Comparison of ENCODE assay signal across 20 mouse cellular contexts in the genomic region with DNA sequence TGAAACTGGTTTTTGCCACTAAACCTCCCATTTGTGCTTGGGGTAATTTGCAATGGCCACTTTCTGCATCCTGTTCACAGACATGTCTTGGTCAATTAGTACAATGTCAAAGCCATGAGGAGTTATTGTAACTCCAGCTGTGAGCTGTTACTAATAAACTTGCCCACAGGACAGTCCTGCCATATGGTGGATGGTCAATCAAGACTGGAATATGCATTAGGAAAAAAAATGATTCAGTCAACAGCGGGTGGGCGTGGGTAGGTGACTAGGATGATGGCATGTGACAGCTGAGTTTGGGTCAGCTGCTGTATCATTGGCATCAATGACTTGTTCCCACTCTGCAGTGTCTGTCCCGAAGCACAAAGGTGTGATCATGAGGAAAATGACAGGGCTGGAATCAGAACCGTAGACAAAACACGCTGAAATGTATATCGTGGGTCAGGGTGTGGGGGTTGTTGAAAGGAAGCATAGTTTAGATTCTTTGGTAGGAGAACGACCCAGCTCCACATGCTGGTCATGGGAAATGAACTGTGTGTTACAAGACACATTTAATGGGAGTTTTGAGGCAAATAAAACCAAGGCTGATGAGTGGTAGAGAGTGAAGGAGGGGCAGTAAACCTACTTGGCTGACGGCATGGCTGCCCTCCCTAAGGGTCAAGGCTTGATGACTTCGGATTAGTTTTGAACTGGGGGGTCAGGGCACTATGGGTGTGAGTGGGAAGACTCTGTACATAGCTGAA.
DNase-seq lines count a peak whose midpoint lies in the region; ATAC-seq lines count a peak whose summit lies in the region.
"Had no signal": no experiment of that assay in that cellular context is flagged by ENCODE, and none has a peak within 500 bp of the region (broad histone marks: within the 10 kb centered on the region; RNA-seq: fewer than 3 reads in every experiment).

No protein-coding gene starts in this region.

- H3K36me3 ChIP-seq in embryonic facial prominence, embryonic 11.5 days (replicated peaks; ENCODE audit: control insufficient read depth, insufficient read depth, low read depth, low read length) = no peaks in the 10 kb centered on the region
- H3K36me3 ChIP-seq in hindbrain, embryonic 16.5 days (ENCODE audit: control insufficient read depth, insufficient read depth, low read length) = no peaks in the 10 kb centered on the region
- no peaks in the 10 kb centered on the region for H3K36me3 ChIP-seq in midbrain, embryonic 14.5 days (ENCODE audit: control insufficient read depth, insufficient read depth, low read length)
- no peaks in the 10 kb centered on the region for H3K36me3 ChIP-seq in forebrain, embryonic 14.5 days (ENCODE audit: control insufficient read depth, insufficient read depth, low read length)
- H3K36me3 ChIP-seq: embryonic facial prominence, embryonic 15.5 days; forebrain, embryonic 12.5 days; heart, embryonic 10.5 days; liver, embryonic 12.5 days had no signal

- peak; percentile 65 for DNase-seq in left cerebral cortex, postnatal 4 days
- DNase-seq in left cerebral cortex, adult 11 months (ENCODE audit: low spot score) = no peak
- DNase-seq in embryonic facial prominence, embryonic 11.5 days (ENCODE audit: low spot score) = no peak
- DNase-seq in midbrain, embryonic 14.5 days = peak; percentile 24
- no peak for DNase-seq in right cerebral cortex, postnatal 14 days
- DNase-seq in right cerebral cortex, postnatal 4 days = no peak
- DNase-seq in forebrain, embryonic 14.5 days (ENCODE audit: low spot score) = no peak
- DNase-seq: adrenal gland, postnatal 25 days; gastrocnemius, postnatal 25 days; heart, postnatal 14 days; kidney, postnatal 10 days; thymus, postnatal 25 days had no signal

- WGBS in embryonic facial prominence, embryonic 11.5 days = 66% methylated on average over 9 of the region's 9 CpGs
- WGBS in hindbrain, embryonic 16.5 days = 74% methylated on average over 9 of the region's 9 CpGs
- 64% methylated on average over 9 of the region's 9 CpGs for WGBS in midbrain, embryonic 14.5 days
- 91% methylated on average over 9 of the region's 9 CpGs for WGBS in forebrain, embryonic 14.5 days

- H3K4me1 ChIP-seq in embryonic facial prominence, embryonic 11.5 days (ENCODE audit: control insufficient read depth, insufficient read depth, low read length) = peaks cover 2% of the 10 kb centered on the region
- peaks cover 2% of the 10 kb centered on the region for H3K4me1 ChIP-seq in hindbrain, embryonic 16.5 days (ENCODE audit: control insufficient read depth, insufficient read depth, low read depth, low read length)
- peaks cover 6% of the 10 kb centered on the region; the same call in 1 of the 2 replicates for H3K4me1 ChIP-seq in midbrain, embryonic 14.5 days (ENCODE audit: control insufficient read depth, insufficient read depth, low read length)
- H3K4me1 ChIP-seq in forebrain, embryonic 14.5 days (ENCODE audit: control insufficient read depth, insufficient read depth, low read length) = no peaks in the 10 kb centered on the region
- H3K4me1 ChIP-seq: heart, embryonic 10.5 days; liver, embryonic 12.5 days had no signal

- H3K27ac ChIP-seq in embryonic facial prominence, embryonic 11.5 days (replicated peaks; ENCODE audit: low read depth, low read length) = no peak overlapping the region
- H3K27ac ChIP-seq in hindbrain, embryonic 16.5 days (ENCODE audit: low read depth, low read length) = peak overlapping the region; percentile 39; the same call in 1 of the 2 replicates
- H3K27ac ChIP-seq in midbrain, embryonic 14.5 days (replicated peaks; ENCODE audit: low read depth, low read length) = no peak overlapping the region
- no peak overlapping the region for H3K27ac ChIP-seq in forebrain, embryonic 14.5 days (ENCODE audit: low read depth, low read length)
- H3K27ac ChIP-seq: forebrain, embryonic 12.5 days; heart, embryonic 10.5 days; liver, embryonic 12.5 days; macrophage had no signal

- H3K9ac ChIP-seq in embryonic facial prominence, embryonic 11.5 days (replicated peaks; ENCODE audit: low read length) = no peak overlapping the region
- no peak overlapping the region for H3K9ac ChIP-seq in hindbrain, embryonic 16.5 days (ENCODE audit: low read depth, low read length)
- no peak overlapping the region for H3K9ac ChIP-seq in midbrain, embryonic 14.5 days (replicated peaks; ENCODE audit: low read length)
- no peak overlapping the region for H3K9ac ChIP-seq in forebrain, embryonic 14.5 days (ENCODE audit: low read length)
- H3K9ac ChIP-seq: embryonic facial prominence, embryonic 15.5 days; forebrain, embryonic 12.5 days; liver, embryonic 12.5 days had no signal

- no peak overlapping the region for H3K4me2 ChIP-seq in embryonic facial prominence, embryonic 11.5 days (ENCODE audit: low read depth, low read length)
- no peak overlapping the region for H3K4me2 ChIP-seq in hindbrain, embryonic 16.5 days (ENCODE audit: low read length)
- no peak overlapping the region for H3K4me2 ChIP-seq in midbrain, embryonic 14.5 days (ENCODE audit: low read length)
- no peak overlapping the region for H3K4me2 ChIP-seq in forebrain, embryonic 14.5 days (ENCODE audit: low read length)
- H3K4me2 ChIP-seq: embryonic facial prominence, embryonic 15.5 days; forebrain, embryonic 12.5 days; liver, embryonic 12.5 days had no signal

- H3K4me3 ChIP-seq in embryonic facial prominence, embryonic 11.5 days (ENCODE audit: low read depth, low read length) = no peak overlapping the region
- no peak overlapping the region for H3K4me3 ChIP-seq in hindbrain, embryonic 16.5 days (ENCODE audit: low read length)
- H3K4me3 ChIP-seq in midbrain, embryonic 14.5 days (replicated peaks; ENCODE audit: low read depth, low read length) = no peak overlapping the region
- no peak overlapping the region for H3K4me3 ChIP-seq in forebrain, embryonic 14.5 days (ENCODE audit: low read depth, low read length)
- H3K4me3 ChIP-seq: embryonic facial prominence, embryonic 15.5 days; forebrain, embryonic 12.5 days; heart, embryonic 10.5 days; liver, embryonic 12.5 days had no signal

- H3K27me3 ChIP-seq in embryonic facial prominence, embryonic 11.5 days (ENCODE audit: control insufficient read depth, insufficient read depth, low read length) = no peaks in the 10 kb centered on the region
- no peaks in the 10 kb centered on the region for H3K27me3 ChIP-seq in hindbrain, embryonic 16.5 days (replicated peaks; ENCODE audit: control insufficient read depth, insufficient read depth, low read length)
- no peaks in the 10 kb centered on the region for H3K27me3 ChIP-seq in midbrain, embryonic 14.5 days (ENCODE audit: control insufficient read depth, insufficient read depth, low read length)
- no peaks in the 10 kb centered on the region for H3K27me3 ChIP-seq in forebrain, embryonic 14.5 days (replicated peaks; ENCODE audit: control insufficient read depth, insufficient read depth, low read length)
- H3K27me3 ChIP-seq: embryonic facial prominence, embryonic 15.5 days; forebrain, embryonic 12.5 days; liver, embryonic 12.5 days; Patski had no signal

- intact Hi-C loops in left cerebral cortex, postnatal 4 days (cut with DNase I) = no loop called here

- ATAC-seq in embryonic facial prominence, embryonic 11.5 days (replicated peaks; ENCODE audit: insufficient number of reproducible peaks, low FRiP score, low TSS enrichment, low read depth) = 0 out of 2 replicates have a peak, but pooled peaks have one; percentile 29
- ATAC-seq in hindbrain, embryonic 16.5 days = peak; percentile 24; the same call in 1 of the 2 replicates
- ATAC-seq in midbrain, embryonic 14.5 days (ENCODE audit: low FRiP score, low TSS enrichment) = no peak
- no peak for ATAC-seq in forebrain, embryonic 14.5 days
- ATAC-seq: intestine, embryonic 16.5 days; liver, embryonic 12.5 days; Patski had no signal

- H3K9me3 ChIP-seq in embryonic facial prominence, embryonic 11.5 days (replicated peaks; ENCODE audit: control insufficient read depth, low read length) = no peaks in the 10 kb centered on the region
- H3K9me3 ChIP-seq in hindbrain, embryonic 16.5 days (ENCODE audit: control insufficient read depth, low read length) = no peaks in the 10 kb centered on the region
- no peaks in the 10 kb centered on the region for H3K9me3 ChIP-seq in midbrain, embryonic 14.5 days (ENCODE audit: control insufficient read depth, low read length)
- no peaks in the 10 kb centered on the region for H3K9me3 ChIP-seq in forebrain, embryonic 14.5 days (replicated peaks; ENCODE audit: control insufficient read depth, low read length)
- H3K9me3 ChIP-seq: embryonic facial prominence, embryonic 15.5 days; forebrain, embryonic 12.5 days; heart, embryonic 10.5 days; liver, embryonic 12.5 days had no signal

Comparison
In these comparisons a context has a peak if more than half of its experiments do, and no peak if none do; other contexts are left out.
1. DNase-seq: peak in left cerebral cortex, postnatal 4 days (single experiment) and midbrain, embryonic 14.5 days (single experiment); none in left cerebral cortex, adult 11 months (single experiment), embryonic facial prominence, embryonic 11.5 days (single experiment), right cerebral cortex, postnatal 14 days (single experiment), right cerebral cortex, postnatal 4 days (single experiment) and forebrain, embryonic 14.5 days (single experiment).
2. ATAC-seq: peak in embryonic facial prominence, embryonic 11.5 days (single experiment) and hindbrain, embryonic 16.5 days (single experiment); none in midbrain, embryonic 14.5 days (single experiment) and forebrain, embryonic 14.5 days (single experiment).